Mouse (Mus musculus) midbrain, embryonic 16.5 days (tissue): ENCODE measurements at regions not wholly inside any gene's neighbourhood (a gene's known extent, or its start where the extent isn't known, plus 50 kb on each side); places are given as distances from the start of the nearest gene placed in this dataset.

ENCODE experiments used
- ATAC-seq: fragments of 200-750 bp; cut with Nextera tagmentation; 2 replicates; pipeline ENCODE4 v1.8.0; 2017; ENCODE audit warnings: moderate TSS enrichment
- H3K27ac ChIP-seq: fragments of 300-500 bp; sonication (generic); 2 replicates; pipeline ENCODE4 v1.5.1; 2014; ENCODE audit warnings: mild to moderate bottlenecking, low read length, mixed read lengths
- H3K27me3 ChIP-seq: fragments of 300-500 bp; sonication (generic); 2 replicates; pipeline ENCODE4 v1.6.1; 2014; ENCODE audit warnings: low read depth, low read length, mixed read lengths; ENCODE audit not compliant: control insufficient read depth, insufficient read depth
- H3K36me3 ChIP-seq: fragments of 300-500 bp; sonication (generic); 2 replicates; pipeline ENCODE4 v1.6.1; 2014; ENCODE audit warnings: mild to moderate bottlenecking, low read length, moderate library complexity, mixed read lengths; ENCODE audit not compliant: control insufficient read depth, insufficient read depth
- H3K4me1 ChIP-seq: fragments of 300-500 bp; sonication (generic); 2 replicates; pipeline ENCODE4 v1.6.1; 2014; ENCODE audit warnings: mild to moderate bottlenecking, low read length, mixed read lengths; ENCODE audit not compliant: control insufficient read depth, insufficient read depth
- H3K4me2 ChIP-seq: fragments of 300-500 bp; sonication (generic); 2 replicates; pipeline ENCODE4 v1.6.1; 2014; ENCODE audit warnings: mild to moderate bottlenecking, low read length, mixed read lengths
- H3K4me3 ChIP-seq: fragments of 300-500 bp; sonication (generic); 2 replicates; pipeline ENCODE4 v1.5.1; 2014; ENCODE audit warnings: low read depth, mild to moderate bottlenecking, low read length, moderate library complexity, mixed read lengths
- H3K9ac ChIP-seq: fragments of 300-500 bp; sonication (generic); 2 replicates; pipeline ENCODE4 v1.6.1; 2014; ENCODE audit warnings: low read depth, low read length, mixed read lengths
- H3K9me3 ChIP-seq: fragments of 300-500 bp; sonication (generic); replicated peaks from 2 replicates; pipeline ENCODE4 v1.6.1; 2014; ENCODE audit warnings: mild to moderate bottlenecking, low read length, mixed read lengths; ENCODE audit not compliant: control insufficient read depth, poor library complexity, severe bottlenecking
- WGBS: fragments of 180-500 bp; shearing (Covaris S2); extraction: QIAGEN DNeasy Blood & Tissue Kit; methylation state at CpG from one replicate; pipeline ENCODE4 v1.1.7; 2014; 5-methylcytosine and 5-hydroxymethylcytosine counted together

GRCm38 (mm10) chr1:35811795-35812194 lies 256.4 kb upstream of the Hs6st1 start:
- 79% methylated on average over 7 of the region's 7 CpGs for WGBS
- H3K4me2 ChIP-seq: no peak overlapping the region
- no peaks in the 10 kb centered on the region for H3K27me3 ChIP-seq
- H3K9me3 ChIP-seq: no peaks in the 10 kb centered on the region
- no peak overlapping the region for H3K4me3 ChIP-seq
- no peak overlapping the region for H3K9ac ChIP-seq
- no peaks in the 10 kb centered on the region for H3K36me3 ChIP-seq
- H3K27ac ChIP-seq: no peak overlapping the region
- no peak for ATAC-seq
- H3K4me1 ChIP-seq: no peaks in the 10 kb centered on the region

GRCm38 (mm10) chr1:35813625-35814024 lies 254.6 kb upstream of the Hs6st1 start:
- ATAC-seq: no peak
- H3K9ac ChIP-seq: no peak overlapping the region
- H3K36me3 ChIP-seq: no peaks in the 10 kb centered on the region
- no peaks in the 10 kb centered on the region for H3K27me3 ChIP-seq
- H3K9me3 ChIP-seq: no peaks in the 10 kb centered on the region
- no peak overlapping the region for H3K4me3 ChIP-seq
- no peaks in the 10 kb centered on the region for H3K4me1 ChIP-seq
- no peak overlapping the region for H3K4me2 ChIP-seq
- 91% methylated on average over 5 of the region's 5 CpGs for WGBS
- no peak overlapping the region for H3K27ac ChIP-seq

GRCm38 (mm10) chr1:35814207-35814606 lies 254.0 kb upstream of the Hs6st1 start:
- no peak overlapping the region for H3K9ac ChIP-seq
- H3K4me2 ChIP-seq: no peak overlapping the region
- H3K36me3 ChIP-seq: no peaks in the 10 kb centered on the region
- H3K27me3 ChIP-seq: no peaks in the 10 kb centered on the region
- ATAC-seq: no peak
- H3K4me3 ChIP-seq: no peak overlapping the region
- H3K9me3 ChIP-seq: no peaks in the 10 kb centered on the region
- H3K4me1 ChIP-seq: no peaks in the 10 kb centered on the region
- WGBS: 83% methylated on average over 9 of the region's 9 CpGs
- no peak overlapping the region for H3K27ac ChIP-seq

- no peak overlapping the region for H3K27ac ChIP-seq
- no peaks in the 10 kb centered on the region for H3K9me3 ChIP-seq
- no peaks in the 10 kb centered on the region for H3K27me3 ChIP-seq
- H3K4me2 ChIP-seq: no peak overlapping the region
- H3K4me3 ChIP-seq: no peak overlapping the region
- 98% methylated on average over 3 of the region's 3 CpGs for WGBS
- H3K36me3 ChIP-seq: no peaks in the 10 kb centered on the region
- no peak for ATAC-seq
- H3K9ac ChIP-seq: no peak overlapping the region
- no peaks in the 10 kb centered on the region for H3K4me1 ChIP-seq
Measured at GRCm38 (mm10) chr1:35814751-35815150, 253.4 kb upstream of the Hs6st1 start.

GRCm38 (mm10) chr1:35821791-35822190 lies 246.4 kb upstream of the Hs6st1 start:
- H3K27me3 ChIP-seq: no peaks in the 10 kb centered on the region
- no peak overlapping the region for H3K4me2 ChIP-seq
- H3K9me3 ChIP-seq: no peaks in the 10 kb centered on the region
- no peaks in the 10 kb centered on the region for H3K36me3 ChIP-seq
- ATAC-seq: no peak
- H3K9ac ChIP-seq: no peak overlapping the region
- H3K4me1 ChIP-seq: 0 out of 2 replicates have a peak, but pooled peaks cover 2% of the 10 kb centered on the region
- H3K27ac ChIP-seq: no peak overlapping the region
- 97% methylated on average over 6 of the region's 6 CpGs for WGBS
- no peak overlapping the region for H3K4me3 ChIP-seq

GRCm38 (mm10) chr1:35822376-35823202 lies 245.6 kb upstream of the Hs6st1 start:
- ATAC-seq: peak; percentile 36; the same call in 1 of the 2 replicates
- WGBS: 50% methylated on average over 19 of the region's 19 CpGs

GRCm38 (mm10) chr1:35823496-35823895 lies 244.7 kb upstream of the Hs6st1 start:
- H3K27ac ChIP-seq: no peak overlapping the region
- H3K4me3 ChIP-seq: no peak overlapping the region
- ATAC-seq: no peak
- no peaks in the 10 kb centered on the region for H3K9me3 ChIP-seq
- H3K4me2 ChIP-seq: no peak overlapping the region
- no peaks in the 10 kb centered on the region for H3K27me3 ChIP-seq
- no peaks in the 10 kb centered on the region for H3K36me3 ChIP-seq
- 0 out of 2 replicates have a peak, but pooled peaks cover 2% of the 10 kb centered on the region for H3K4me1 ChIP-seq
- no peak overlapping the region for H3K9ac ChIP-seq
- WGBS: 91% methylated on average over 4 of the region's 4 CpGs

More at GRCm38 (mm10) chr1:35822376-35823202, 245.6 kb upstream of the Hs6st1 start:
- H3K4me3 ChIP-seq: no peak overlapping the region
- no peak overlapping the region for H3K9ac ChIP-seq
- no peaks in the 10 kb centered on the region for H3K27me3 ChIP-seq
- H3K36me3 ChIP-seq: no peaks in the 10 kb centered on the region
- no peak overlapping the region for H3K27ac ChIP-seq
- H3K4me2 ChIP-seq: peak overlapping the region; percentile 33
- H3K9me3 ChIP-seq: no peaks in the 10 kb centered on the region
- H3K4me1 ChIP-seq: 0 out of 2 replicates have a peak, but pooled peaks cover 2% of the 10 kb centered on the region

- Histone ChIP-seq H3K4me3 (no peak overlapping the region), H3K4me2 (no peak overlapping the region), H3K27me3 (no peaks in the 10 kb centered on the region), H3K9me3 (no peaks in the 10 kb centered on the region), H3K4me1 (0 out of 2 replicates have a peak, but pooled peaks cover 2% of the 10 kb centered on the region), H3K36me3 (no peaks in the 10 kb centered on the region), H3K9ac (no peak overlapping the region), H3K27ac (no peak overlapping the region)
- 61% methylated on average over 24 of the region's 24 CpGs for WGBS
- no peak for ATAC-seq
Measured at GRCm38 (mm10) chr1:35823981-35824880, 244.0 kb upstream of the Hs6st1 start.
